Mouse (Mus musculus) right cerebral cortex, postnatal 14 days (tissue): ENCODE measurements around the gene Abtb1.

ENCODE experiments used
- DNase-seq: peaks from one replicate; pipeline ENCODE4 v3.0.0; 2022

Abtb1 gene

GRCm38 (mm10) chr6:88841781-88842689, at the start of gene Abtb1:
Abtb1 (minus strand) TSS chr6:88841984.
- peak; percentile 94 for DNase-seq

GRCm38 (mm10) chr6:88890832-88891231, 49.0 kb upstream of the Abtb1 start:
- no peak for DNase-seq

GRCm38 (mm10) chr6:88889410-88890042, 47.7 kb upstream of the Abtb1 start:
- DNase-seq: no peak

- DNase-seq: no peak
Measured at GRCm38 (mm10) chr6:88886417-88886967, 44.7 kb upstream of the Abtb1 start.

- no peak for DNase-seq
Measured at GRCm38 (mm10) chr6:88885644-88886416, 44.0 kb upstream of the Abtb1 start.

GRCm38 (mm10) chr6:88884690-88885089, 42.9 kb upstream of the Abtb1 start:
- no peak for DNase-seq

- no peak for DNase-seq
Measured at GRCm38 (mm10) chr6:88884195-88884594, 42.4 kb upstream of the Abtb1 start.

GRCm38 (mm10) chr6:88881334-88881733, 39.5 kb upstream of the Abtb1 start:
- DNase-seq: no peak

GRCm38 (mm10) chr6:88879471-88879870, 37.7 kb upstream of the Abtb1 start:
- no peak for DNase-seq

- DNase-seq: peak; percentile 88
Measured at GRCm38 (mm10) chr6:88874868-88875508, 33.2 kb upstream of the Abtb1 start, which contains the start of gene Podxl2. Podxl2 (minus strand) TSS chr6:88875044.

- DNase-seq: peak; percentile 42
Measured at GRCm38 (mm10) chr6:88873965-88874867, 32.4 kb upstream of the Abtb1 start.

- DNase-seq: no peak
Measured at GRCm38 (mm10) chr6:88872811-88873210, 31.0 kb upstream of the Abtb1 start.

GRCm38 (mm10) chr6:88871546-88871945, 29.8 kb upstream of the Abtb1 start:
- peak; percentile 67 for DNase-seq

- DNase-seq: peak; percentile 41
Measured at GRCm38 (mm10) chr6:88870594-88870993, 28.8 kb upstream of the Abtb1 start.

GRCm38 (mm10) chr6:88869459-88869858, 27.7 kb upstream of the Abtb1 start:
- DNase-seq: no peak

GRCm38 (mm10) chr6:88865704-88866103, 23.9 kb upstream of the Abtb1 start:
- no peak for DNase-seq

GRCm38 (mm10) chr6:88860914-88861313, 19.1 kb upstream of the Abtb1 start:
- no peak for DNase-seq

GRCm38 (mm10) chr6:88858341-88858740, 16.6 kb upstream of the Abtb1 start:
- DNase-seq: no peak

- DNase-seq: no peak
Measured at GRCm38 (mm10) chr6:88857830-88858229, 16.0 kb upstream of the Abtb1 start.

- no peak for DNase-seq
Measured at GRCm38 (mm10) chr6:88857249-88857648, 15.5 kb upstream of the Abtb1 start.

- peak; percentile 53 for DNase-seq
Measured at GRCm38 (mm10) chr6:88855636-88856035, 13.9 kb upstream of the Abtb1 start.
